Mouse (Mus musculus) adrenal gland, postnatal 0 days (tissue): ENCODE results near the gene Olfr920. TPM values are rescaled to one million over a fixed set of nuclear protein-coding genes. Genes with fewer than 3 reads are reported as not detected.

ENCODE experiments used
- polyA plus RNA-seq: library from polyadenylated mRNA; unstranded; fragments of >200 nt; fragmentation: Nextera tagmentation; extraction: Ambion mirVana; gene quantifications from 2 replicates; pipeline ENCODE4 v1.2.1, GENCODE M21; 2015

Olfr920 gene
- 0.13 and 0.35 TPM in 2 replicates for polyA plus RNA-seq

GRCm38 (mm10) chr9:38751999-38752398, at the start of gene Olfr920:
Gene Olfr920, plus strand, starts transcription at chr9:38752299.

DNA sequence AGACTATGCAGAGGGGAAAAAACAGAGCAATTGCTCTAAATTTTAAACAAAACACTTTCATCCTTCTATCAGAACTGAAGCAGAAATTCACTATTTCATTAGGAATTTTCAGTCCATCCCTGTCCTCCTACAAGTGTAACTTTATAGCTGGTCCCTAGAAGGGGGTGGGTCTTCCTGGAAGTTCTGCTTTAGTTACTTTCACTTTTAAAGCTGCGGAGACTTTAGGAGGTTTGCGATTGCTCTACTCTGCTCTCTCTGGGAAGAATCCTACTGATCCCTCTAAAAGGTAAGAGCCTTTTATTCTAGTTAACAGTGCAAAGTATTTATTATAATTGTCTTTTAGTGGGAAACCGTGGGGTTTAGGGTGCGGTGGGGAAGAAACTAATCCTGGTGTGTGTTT, 34.0 kb upstream of the Olfr920 start, which contains the start of gene Vwa5a:
Vwa5a (plus strand) TSS at position 167 of the 400 bp plus-strand sequence.

GRCm38 (mm10) chr9:38772768-38773167, 20.7 kb downstream of the Olfr920 start, which contains the start of gene Olfr921:
Gene Olfr921, plus strand, starts transcription at chr9:38773068.

Other genes starting within 250 kb of the Olfr920 start
- not detected in 2 replicates for gene Olfr911-ps1, start 230.7 kb upstream of the Olfr920 start, polyA plus RNA-seq
- gene Olfr910, start 214.4 kb upstream of the Olfr920 start, polyA plus RNA-seq, result not detected in 2 replicates
- gene Olfr912, start 172.1 kb upstream of the Olfr920 start, polyA plus RNA-seq, result not detected in 2 replicates
- gene Olfr913, start 159.5 kb upstream of the Olfr920 start, polyA plus RNA-seq, result not detected in 2 replicates
- gene Olfr914, start 147.2 kb upstream of the Olfr920 start, polyA plus RNA-seq, result not detected in 2 replicates
- not detected in 2 replicates for gene Olfr916, start 92.4 kb upstream of the Olfr920 start, polyA plus RNA-seq
- not detected in 2 replicates for gene Olfr917, start 86.5 kb upstream of the Olfr920 start, polyA plus RNA-seq
- gene Olfr918, start 77.7 kb upstream of the Olfr920 start, polyA plus RNA-seq, result not detected in 2 replicates
- gene Olfr919, start 48.6 kb upstream of the Olfr920 start, polyA plus RNA-seq, result not detected in 2 replicates
- 27.9 and 38.3 TPM in 2 replicates for gene Vwa5a, start 34.0 kb upstream of the Olfr920 start, polyA plus RNA-seq
- gene Olfr921, start 20.8 kb downstream of the Olfr920 start, polyA plus RNA-seq, result not detected in 2 replicates
- gene Olfr922, start 62.3 kb downstream of the Olfr920 start, polyA plus RNA-seq, result not detected in 2 replicates
- gene Olfr923, start 74.2 kb downstream of the Olfr920 start, polyA plus RNA-seq, result not detected in 2 replicates
- not detected in 2 replicates for gene Olfr924, start 92.2 kb downstream of the Olfr920 start, polyA plus RNA-seq
- not detected in 2 replicates for gene Olfr26, start 102.8 kb downstream of the Olfr920 start, polyA plus RNA-seq
- gene Olfr926, start 124.8 kb downstream of the Olfr920 start, polyA plus RNA-seq, result not detected in 2 replicates
- gene Olfr930, start 177.5 kb downstream of the Olfr920 start, polyA plus RNA-seq, result not detected in 2 replicates
- not detected in 2 replicates for gene Olfr933, start 220.0 kb downstream of the Olfr920 start, polyA plus RNA-seq
- not detected in 2 replicates for gene Olfr934, start 236.0 kb downstream of the Olfr920 start, polyA plus RNA-seq
- not detected in 2 replicates for gene Olfr935, start 247.4 kb downstream of the Olfr920 start, polyA plus RNA-seq